Mouse (Mus musculus): Measurements from ENCODE around the gene Ripor2.

DNA sequence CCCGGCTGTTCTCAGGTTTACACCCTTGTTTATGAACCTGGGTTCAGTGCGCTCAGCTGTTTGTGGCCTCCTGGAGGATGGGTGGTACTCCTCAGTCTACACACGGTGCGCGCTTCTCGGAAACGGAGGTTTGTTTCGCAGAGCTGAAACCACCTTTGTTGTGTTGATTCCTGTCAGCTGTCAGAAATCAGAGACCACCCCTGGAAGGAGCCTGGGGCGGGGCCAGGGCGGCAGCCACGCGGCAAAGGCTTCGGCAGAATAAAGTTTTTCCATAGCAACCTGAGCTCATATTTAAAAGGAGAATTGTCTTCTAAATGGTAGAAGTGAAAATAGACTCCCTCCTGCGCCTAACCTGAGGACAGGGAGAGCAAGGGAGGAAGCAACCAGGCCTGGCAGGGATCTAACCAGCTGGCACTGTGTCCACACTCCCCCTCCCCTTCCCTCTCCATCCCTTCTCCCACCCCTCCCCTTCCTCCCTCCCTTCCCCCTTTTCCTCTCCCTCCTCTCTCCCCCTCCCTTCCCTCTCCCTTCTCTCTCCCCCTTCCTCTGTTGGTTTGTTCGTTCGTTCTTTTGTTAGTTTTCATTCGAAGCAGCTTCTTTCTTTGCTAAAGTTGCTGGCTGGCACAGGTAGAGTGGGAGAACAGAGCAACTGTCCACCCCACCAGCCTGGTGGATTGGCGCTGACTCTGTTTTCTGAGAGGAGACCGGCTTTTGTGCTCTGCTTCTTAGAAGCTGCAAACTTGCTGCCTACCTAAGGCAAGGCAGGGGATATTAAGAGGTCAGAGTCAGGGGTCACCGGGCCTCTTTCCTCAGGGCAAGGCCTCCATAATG lies 23.0 kb downstream of the Ripor2 start:
- no peak for TF ChIP-seq CTCF (IDR thresholded peaks at IDR 0.05; ENCODE audit: borderline replicate concordance, insufficient read depth, low read length)
- no peak for TF ChIP-seq POLR2A (IDR thresholded peaks at IDR 0.05; ENCODE audit: low read depth, low read length)

All from embryonic fibroblast, embryonic 13.5 days (primary cell).